23 mouse cellular contexts compared by ENCODE assay signal in the genomic region with DNA sequence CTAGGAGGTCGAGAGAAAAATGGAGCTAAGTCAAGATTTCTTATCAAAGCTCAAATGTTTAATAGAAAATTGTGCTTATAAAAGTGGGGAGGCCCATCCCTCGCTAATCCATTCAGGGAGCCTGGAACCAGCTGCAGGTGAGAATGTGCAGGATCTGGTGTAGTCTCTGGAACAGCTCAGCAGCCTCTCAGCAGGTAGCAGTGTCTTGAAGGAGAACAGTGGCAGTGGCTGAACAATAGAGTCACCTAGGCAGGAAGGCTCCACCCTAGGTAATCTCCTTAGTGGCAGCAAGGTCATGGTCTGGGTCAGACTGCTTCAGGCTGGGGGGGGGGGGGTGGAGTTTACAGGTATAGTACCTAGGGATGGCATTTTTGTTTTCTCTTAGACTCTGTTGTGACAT. TPM values are rescaled to one million over a fixed set of nuclear protein-coding genes. Genes with fewer than 3 reads are reported as not detected.
"Had no signal": no experiment of that assay in that cellular context is flagged by ENCODE, and none has a peak within 500 bp of the region (broad histone marks: within the 10 kb centered on the region; RNA-seq: fewer than 3 reads in every experiment).

No protein-coding gene starts in this region.

- DNase-seq: lung, adult 18-20 months; lung, embryonic 14.5 days; lung, postnatal 10 days; lung, postnatal 4 days; right cerebral cortex, postnatal 14 days; thymus, adult 2 months; thymus, postnatal 25 days; thymus, postnatal 4 days had no signal

- ATAC-seq: midbrain, embryonic 13.5 days; midbrain, embryonic 15.5 days had no signal

RNA-seq across cellular contexts. Expression of a gene that starts 9.1 kb away (rescaled TPM):
- total RNA-seq: megakaryocyte, adult 5-6 weeks; midbrain, postnatal 0 days; monocyte, adult 5-6 weeks; neutrophil, adult 5-6 weeks had no signal
- polyA plus RNA-seq: lung, embryonic 14.5 days; lung, embryonic 16.5 days; midbrain, embryonic 11.5 days; midbrain, embryonic 13.5 days; midbrain, embryonic 15.5 days; midbrain, postnatal 0 days; neural tube, embryonic 12.5 days; neural tube, embryonic 14.5 days; spleen, adult 2 months; stomach, embryonic 15.5 days; stomach, postnatal 0 days; testis, adult 2 months; thymus, adult 2 months; urinary bladder, adult 2 months had no signal

RNA-seq across cellular contexts. Expression of a gene that starts 30.4 kb away (rescaled TPM):
- total RNA-seq: megakaryocyte, adult 5-6 weeks; midbrain, postnatal 0 days; monocyte, adult 5-6 weeks; neutrophil, adult 5-6 weeks had no signal
- polyA plus RNA-seq: lung, embryonic 14.5 days; lung, embryonic 16.5 days; midbrain, embryonic 11.5 days; midbrain, embryonic 13.5 days; midbrain, embryonic 15.5 days; midbrain, postnatal 0 days; neural tube, embryonic 12.5 days; neural tube, embryonic 14.5 days; spleen, adult 2 months; stomach, embryonic 15.5 days; stomach, postnatal 0 days; testis, adult 2 months; thymus, adult 2 months; urinary bladder, adult 2 months had no signal
